Comparison of ENCODE assay signal across 14 mouse cellular contexts in the genomic region with DNA sequence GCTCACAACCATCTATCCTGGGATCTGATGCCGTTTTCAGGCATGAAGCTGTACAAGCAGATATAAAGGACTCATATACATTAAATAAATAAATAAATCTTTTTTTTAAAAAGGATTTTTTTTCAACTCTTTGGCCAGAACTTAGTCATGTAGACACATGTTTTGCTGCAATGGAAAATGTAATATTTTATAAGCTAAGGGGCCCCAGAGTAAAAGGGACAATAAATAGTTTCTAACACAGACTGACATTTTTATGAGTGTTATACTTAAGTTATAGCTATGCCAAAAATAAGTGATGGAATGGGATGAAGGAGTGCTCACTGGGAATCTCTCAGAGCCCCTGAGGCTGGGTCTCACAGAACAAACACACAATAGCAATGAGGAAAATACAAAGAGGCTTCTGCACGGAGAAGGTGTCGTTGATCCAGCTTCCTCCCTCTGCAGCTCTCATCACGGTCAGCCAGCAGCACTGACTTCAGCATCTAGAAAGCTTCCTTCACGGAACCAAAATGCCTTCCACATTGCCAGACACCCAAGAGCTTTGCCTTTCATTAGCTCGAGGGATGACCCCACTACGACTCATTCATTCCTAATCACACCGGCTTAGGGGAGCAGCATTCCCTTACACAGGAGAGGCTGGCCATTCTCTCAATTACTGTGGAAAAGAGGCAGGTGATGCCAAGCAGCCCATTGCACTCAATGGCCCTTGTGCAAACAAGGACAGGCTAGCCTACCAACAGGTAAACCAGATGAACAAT.
"Had no signal": no experiment of that assay in that cellular context is flagged by ENCODE, and none has a peak within 500 bp of the region (broad histone marks: within the 10 kb centered on the region; RNA-seq: fewer than 3 reads in every experiment).

No protein-coding gene starts in this region.

- H3K9me3 ChIP-seq: midbrain, embryonic 10.5 days; midbrain, embryonic 13.5 days; neural tube, embryonic 13.5 days; neural tube, embryonic 15.5 days had no signal

- H3K4me2 ChIP-seq: lung, embryonic 14.5 days; midbrain, embryonic 13.5 days; neural tube, embryonic 13.5 days; neural tube, embryonic 15.5 days had no signal

- H3K9ac ChIP-seq: lung, embryonic 14.5 days; midbrain, embryonic 13.5 days; neural tube, embryonic 13.5 days; neural tube, embryonic 15.5 days had no signal

- H3K27ac ChIP-seq: midbrain, embryonic 10.5 days; midbrain, embryonic 13.5 days; neural tube, embryonic 13.5 days; neural tube, embryonic 15.5 days had no signal

- DNase-seq: lung, adult 18-20 months; lung, embryonic 14.5 days; lung, postnatal 10 days; lung, postnatal 4 days; right cerebral cortex, postnatal 14 days; thymus, adult 18-20 months; thymus, postnatal 14 days; thymus, postnatal 36 days had no signal

- H3K27me3 ChIP-seq: neural tube, embryonic 15.5 days had no signal

- H3K4me3 ChIP-seq: midbrain, embryonic 10.5 days; midbrain, embryonic 13.5 days; myocyte; neural tube, embryonic 13.5 days; neural tube, embryonic 15.5 days had no signal

- H3K36me3 ChIP-seq: midbrain, embryonic 10.5 days; midbrain, embryonic 13.5 days; neural tube, embryonic 13.5 days; neural tube, embryonic 15.5 days had no signal

- ATAC-seq: midbrain, embryonic 13.5 days; midbrain, embryonic 16.5 days had no signal
